Mouse (Mus musculus) E14TG2a.4 (cell line): ENCODE measurements around the gene Alk.

Source experiments
- H3K27me3 ChIP-seq: 2 replicates; pipeline ENCODE4 v1.6.1; 2014; ENCODE audit warnings: low read length, control low read depth; ENCODE audit not compliant: insufficient read depth
- H3K36me3 ChIP-seq: 2 replicates; pipeline ENCODE4 v1.6.1; 2014; ENCODE audit warnings: low read length, control low read depth; ENCODE audit not compliant: insufficient read depth
- H3K4me1 ChIP-seq: replicated peaks from 2 replicates; pipeline ENCODE4 v1.6.1; 2014; ENCODE audit warnings: low read depth, low read length, control low read depth
- H3K4me3 ChIP-seq: replicated peaks from 2 replicates; pipeline ENCODE4 v1.5.1; 2014; ENCODE audit warnings: mild to moderate bottlenecking, low read length
- H3K9me3 ChIP-seq: 2 replicates; pipeline ENCODE4 v1.6.1; 2014; ENCODE audit warnings: low read length, control low read depth
- CTCF ChIP-seq: conservative IDR thresholded peaks from 2 replicates; pipeline ENCODE4 v1.5.1; 2014; ENCODE audit warnings: low read length
- NANOG ChIP-seq: IDR thresholded peaks from 2 replicates; pipeline ENCODE4 v1.6.1; 2014; ENCODE audit warnings: borderline replicate concordance, low read length, mixed read lengths
- POU5F1 ChIP-seq: IDR thresholded peaks from 2 replicates; pipeline ENCODE4 v1.6.1; 2014; ENCODE audit warnings: low read length, borderline replicate concordance

Alk gene

DNA sequence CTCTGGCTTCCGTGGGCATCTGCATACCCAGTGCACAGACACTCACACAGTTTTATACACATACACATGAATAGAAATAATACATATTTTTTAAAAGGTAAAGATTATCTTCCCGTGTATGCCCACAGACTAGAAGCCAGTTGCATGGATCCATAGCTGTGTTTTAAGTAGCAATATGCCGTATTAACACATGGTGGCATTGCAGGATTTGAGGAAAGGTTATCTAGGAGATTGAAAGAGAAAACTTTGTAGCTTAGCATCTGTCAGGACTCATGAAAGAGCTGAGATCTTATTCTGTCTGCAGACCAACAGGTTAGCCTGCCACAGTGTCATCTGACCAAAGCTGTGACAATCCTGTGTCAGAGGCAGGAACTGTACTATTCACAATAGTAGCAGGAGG lies 772.5 kb downstream of the Alk start:
- peaks cover 27% of the 10 kb centered on the region for H3K36me3 ChIP-seq
- H3K27me3 ChIP-seq: no peaks in the 10 kb centered on the region
- peaks cover 6% of the 10 kb centered on the region for H3K9me3 ChIP-seq
- H3K4me1 ChIP-seq: no peaks in the 10 kb centered on the region
- TF ChIP-seq POU5F1 (no peak), NANOG (no peak), CTCF (no peak)
- H3K4me3 ChIP-seq: no peak overlapping the region

GRCm38 (mm10) chr17:71828647-71829414 lies 775.6 kb downstream of the Alk start:
- H3K4me3 ChIP-seq: no peak overlapping the region
- TF ChIP-seq POU5F1 (no peak), CTCF (no peak), NANOG (no peak)
- no peaks in the 10 kb centered on the region for H3K27me3 ChIP-seq
- H3K9me3 ChIP-seq: peaks cover 6% of the 10 kb centered on the region
- H3K4me1 ChIP-seq: no peaks in the 10 kb centered on the region
- peaks cover 37% of the 10 kb centered on the region for H3K36me3 ChIP-seq

- no peaks in the 10 kb centered on the region for H3K4me1 ChIP-seq
- TF ChIP-seq POU5F1: no peak
- TF ChIP-seq CTCF: no peak
- no peak for TF ChIP-seq NANOG
- H3K4me3 ChIP-seq: no peak overlapping the region
- H3K9me3 ChIP-seq: peaks cover 6% of the 10 kb centered on the region
- peaks cover 37% of the 10 kb centered on the region for H3K36me3 ChIP-seq
- H3K27me3 ChIP-seq: no peaks in the 10 kb centered on the region
Measured at GRCm38 (mm10) chr17:71827627-71828026, 776.8 kb downstream of the Alk start.

DNA sequence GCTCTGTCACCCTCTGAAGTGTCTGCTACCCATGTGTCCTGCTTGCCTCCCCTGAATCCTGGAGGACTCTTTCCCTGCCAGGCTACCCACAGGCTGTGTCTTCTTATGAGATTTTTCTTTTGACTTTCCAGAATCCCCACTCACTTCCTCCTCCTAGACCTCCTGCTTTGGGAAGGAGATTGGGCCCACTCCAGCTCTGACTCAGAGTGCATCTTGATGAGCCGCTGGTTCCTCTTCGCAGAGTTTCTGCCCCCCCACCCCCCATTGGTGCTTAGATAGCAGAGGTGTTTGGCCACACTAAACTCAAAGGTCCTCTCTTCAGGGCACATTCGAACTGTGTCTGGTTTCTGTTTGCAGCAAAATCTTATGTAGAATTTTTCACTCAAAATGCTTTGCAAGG lies 777.8 kb downstream of the Alk start:
- no peak overlapping the region for H3K4me3 ChIP-seq
- H3K36me3 ChIP-seq: peaks cover 37% of the 10 kb centered on the region
- TF ChIP-seq NANOG: no peak
- no peak for TF ChIP-seq POU5F1
- TF ChIP-seq CTCF: no peak
- H3K27me3 ChIP-seq: no peaks in the 10 kb centered on the region
- no peaks in the 10 kb centered on the region for H3K4me1 ChIP-seq
- peaks cover 6% of the 10 kb centered on the region for H3K9me3 ChIP-seq

DNA sequence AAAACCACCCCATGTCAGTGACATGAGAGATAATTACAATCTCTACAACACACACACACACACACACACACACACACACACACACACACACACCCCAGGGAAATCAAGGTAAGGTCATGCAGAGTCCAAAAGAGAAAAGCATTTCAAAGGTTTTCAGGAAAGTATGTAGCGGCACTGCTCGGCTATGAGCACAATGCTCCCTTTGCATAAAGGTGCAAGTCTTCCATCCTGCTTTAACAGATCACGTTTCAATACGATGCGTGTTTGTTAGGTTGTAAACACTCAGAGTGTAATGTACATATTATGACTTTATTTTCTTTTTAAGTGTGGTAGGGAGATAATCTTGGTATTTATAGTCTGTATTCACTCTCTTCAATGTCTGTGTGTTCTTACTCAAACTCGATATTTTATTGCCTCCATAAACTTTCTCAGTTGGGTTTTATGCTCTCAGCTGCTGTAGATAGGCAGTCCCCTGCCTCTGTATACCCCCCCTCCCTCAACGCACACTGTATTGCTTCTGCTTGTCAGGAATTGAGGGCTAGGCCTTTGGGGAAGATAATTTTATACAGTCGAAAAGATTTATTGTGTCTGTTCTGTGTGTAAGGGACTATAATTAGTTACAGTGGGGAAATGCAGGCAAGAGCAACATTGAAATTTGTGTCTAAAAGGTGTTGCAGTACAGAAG lies 780.7 kb downstream of the Alk start:
- no peaks in the 10 kb centered on the region for H3K4me1 ChIP-seq
- TF ChIP-seq CTCF (no peak), POU5F1 (no peak)
- peaks cover 26% of the 10 kb centered on the region; the same call in 1 of the 2 replicates for H3K36me3 ChIP-seq
- H3K9me3 ChIP-seq: peaks cover 6% of the 10 kb centered on the region
- no peaks in the 10 kb centered on the region for H3K27me3 ChIP-seq
- no peak overlapping the region for H3K4me3 ChIP-seq
